Mouse (Mus musculus) cerebellum, adult (tissue): ENCODE measurements around the gene Smco3.
"Not testable (repeated sequence)": the region's sequence is repeated elsewhere in the genome, so short reads cannot be mapped to it uniquely, and the experiment has no call there.

Source experiments
- ATAC-seq: cut with Nextera tagmentation; 2 replicates; pipeline ENCODE4 v1.9.2; 2017; ENCODE audit warnings: mild to moderate bottlenecking, moderate library complexity, mixed read lengths; ENCODE audit not compliant: insufficient number of reproducible peaks, low FRiP score, low TSS enrichment

Smco3 gene

DNA sequence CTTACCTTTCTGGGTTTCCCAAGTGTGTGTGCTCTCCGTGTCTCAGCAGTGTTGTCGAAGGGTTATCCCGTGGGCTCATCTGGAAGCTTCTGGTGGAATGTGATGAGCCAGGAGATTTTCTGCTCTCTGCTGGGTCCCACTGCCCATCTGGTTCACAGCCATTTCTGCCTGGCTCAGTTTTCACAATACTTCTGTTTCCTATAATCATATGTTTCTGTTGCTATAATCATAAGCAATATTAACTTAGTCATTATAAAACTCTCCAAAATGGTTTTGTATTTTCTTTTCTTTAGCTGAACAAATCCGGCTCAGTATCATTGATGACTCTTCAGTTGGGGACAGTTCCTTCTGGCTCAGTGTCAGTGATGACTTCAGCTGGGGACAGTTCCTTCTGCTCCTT is at the start of gene Smco3:
TSS of gene Smco3 (minus strand) at position 101 of the 400 bp plus-strand sequence.
- no peak for ATAC-seq

DNA sequence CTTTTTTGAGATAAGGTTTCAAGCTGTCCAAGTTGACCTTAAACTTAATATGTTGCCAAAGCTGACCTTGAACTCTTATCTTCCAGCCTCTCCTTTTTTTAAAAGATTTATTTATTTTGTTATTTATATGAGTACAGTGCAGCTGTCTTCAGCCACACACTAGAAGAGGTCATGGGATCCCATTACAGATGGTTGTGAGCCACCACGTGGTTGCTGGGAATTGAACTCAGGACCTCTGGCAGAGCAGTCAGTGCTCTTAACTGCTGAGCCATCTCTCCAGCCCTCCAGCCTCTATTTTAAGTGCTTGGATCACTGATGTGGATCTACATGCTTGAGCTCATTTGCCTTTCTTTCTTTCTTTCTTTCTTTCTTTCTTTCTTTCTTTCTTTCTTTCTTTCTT is 49.5 kb upstream of the Smco3 start:
- ATAC-seq: not testable (repeated sequence)

DNA sequence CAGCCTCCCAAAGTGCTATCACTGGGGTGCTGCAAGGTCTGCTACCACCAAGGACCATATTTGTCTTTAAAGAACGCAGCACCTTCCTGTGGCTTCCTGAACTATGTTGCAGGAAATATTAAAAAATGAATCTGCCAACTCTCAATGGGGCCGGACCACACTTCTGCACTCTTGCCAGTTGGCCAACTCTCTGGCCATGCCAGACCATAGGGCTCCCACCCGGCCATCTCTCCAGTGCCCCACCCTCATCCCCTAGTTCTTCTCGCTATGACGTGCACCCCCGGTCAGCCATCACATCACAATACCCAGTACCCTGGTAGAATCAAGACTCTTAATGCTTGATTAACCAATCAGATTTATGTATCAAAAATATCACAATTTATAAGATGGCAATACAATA is 48.7 kb upstream of the Smco3 start:
- ATAC-seq: no peak

DNA sequence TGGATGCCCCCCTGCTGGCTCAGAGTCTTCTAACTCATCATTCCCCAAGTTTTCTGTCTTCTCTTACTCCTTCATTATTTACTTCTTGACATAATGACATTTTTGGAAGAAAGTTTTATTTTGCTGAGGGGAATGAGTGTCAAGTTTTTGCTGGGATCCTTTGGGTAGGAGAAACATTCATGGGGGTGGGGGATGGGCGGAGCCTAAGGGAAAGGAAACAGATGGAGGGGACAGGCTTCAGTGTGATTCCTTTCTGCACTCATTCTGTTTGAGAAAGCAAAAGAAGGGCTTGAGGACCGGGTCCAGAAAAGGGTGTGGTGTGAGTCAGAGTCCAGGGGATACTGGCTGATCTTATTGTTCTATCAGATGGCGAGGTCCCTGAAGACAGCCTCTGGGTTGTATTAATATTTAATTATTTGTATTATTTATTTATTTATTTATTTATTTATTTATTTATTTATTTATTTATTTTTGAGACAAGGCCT is 48.2 kb upstream of the Smco3 start:
- no peak for ATAC-seq

DNA sequence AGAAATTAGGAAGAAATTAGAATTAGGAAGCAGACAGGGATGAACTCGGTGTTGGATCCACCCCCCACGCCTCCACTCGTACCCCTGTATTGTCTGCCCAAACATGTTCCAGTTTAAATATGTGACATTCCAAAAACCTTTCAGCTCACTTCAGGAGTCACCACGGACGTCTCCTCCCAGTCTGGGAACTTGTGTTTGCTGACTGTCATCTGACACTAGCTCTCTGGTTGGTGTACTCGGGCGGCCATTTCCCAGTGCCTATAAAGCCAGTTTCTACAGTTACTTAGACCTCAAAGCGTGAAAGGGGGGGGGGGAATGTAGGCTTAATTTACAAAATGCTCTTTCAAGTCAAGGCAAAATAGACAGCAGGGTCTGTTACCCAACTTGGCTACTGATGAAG is 46.4 kb upstream of the Smco3 start:
- ATAC-seq: no peak

DNA sequence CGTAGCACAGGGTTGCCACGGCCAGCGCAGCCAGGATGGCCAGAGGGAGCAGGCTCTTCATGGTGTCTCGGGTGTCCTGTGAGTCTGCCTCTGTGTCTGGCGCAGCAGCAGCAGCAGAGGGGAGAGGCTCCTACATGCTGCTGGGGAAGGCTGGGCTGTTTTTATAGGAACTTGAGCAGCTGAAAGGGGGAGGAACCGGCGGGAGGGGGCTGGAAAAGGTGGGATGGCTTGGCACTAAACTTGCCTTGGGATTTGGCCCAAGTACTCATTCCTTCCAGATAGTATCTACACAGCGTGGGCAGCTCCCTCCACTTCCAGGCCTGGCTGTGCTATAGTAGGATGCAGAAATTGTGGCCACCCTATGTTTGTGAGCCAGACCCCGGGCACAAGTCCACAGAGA is 40.4 kb upstream of the Smco3 start, which contains the start of gene Mgp:
TSS of gene Mgp (minus strand) at position 154 of the 400 bp plus-strand sequence.
- no peak for ATAC-seq

DNA sequence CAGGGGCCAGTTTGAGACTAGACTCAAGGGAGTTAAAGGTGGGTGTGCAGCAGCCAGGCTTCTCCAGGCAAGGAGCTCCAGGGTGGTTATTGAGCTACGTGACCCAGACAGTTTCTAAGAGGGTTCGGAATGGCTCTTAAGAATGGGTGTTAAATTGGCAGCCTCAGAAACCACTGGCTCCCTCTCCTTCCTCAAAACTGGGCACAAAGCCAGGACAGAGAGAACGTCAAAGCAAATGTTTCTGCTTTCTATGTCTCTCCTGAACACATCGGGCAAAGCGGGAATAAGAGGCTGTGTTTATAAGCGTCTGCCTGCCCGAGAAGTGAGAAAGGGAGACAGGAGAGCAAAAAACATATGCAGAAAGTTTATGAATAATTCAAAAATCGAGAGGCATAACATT is 39.3 kb upstream of the Smco3 start:
- ATAC-seq: no peak

DNA sequence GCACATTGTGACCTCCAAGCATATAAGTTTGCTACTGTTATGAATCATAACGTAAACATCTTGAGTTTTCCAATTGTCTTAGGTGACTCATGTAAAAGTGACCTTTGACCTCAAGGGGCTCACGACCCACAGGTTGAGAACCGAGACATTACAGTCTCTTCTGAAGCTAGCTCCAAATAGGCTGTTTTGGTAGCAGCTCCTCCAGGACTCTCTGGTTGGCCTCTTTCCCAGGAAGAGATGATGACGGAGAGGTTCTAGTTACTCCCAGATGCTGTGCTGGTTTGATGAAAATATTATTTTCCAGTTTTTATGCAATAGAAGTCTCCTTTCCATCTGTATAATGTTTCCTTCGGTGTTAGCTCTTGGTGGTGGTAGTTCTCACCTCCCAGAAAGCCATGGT is 33.7 kb upstream of the Smco3 start:
- no peak for ATAC-seq

DNA sequence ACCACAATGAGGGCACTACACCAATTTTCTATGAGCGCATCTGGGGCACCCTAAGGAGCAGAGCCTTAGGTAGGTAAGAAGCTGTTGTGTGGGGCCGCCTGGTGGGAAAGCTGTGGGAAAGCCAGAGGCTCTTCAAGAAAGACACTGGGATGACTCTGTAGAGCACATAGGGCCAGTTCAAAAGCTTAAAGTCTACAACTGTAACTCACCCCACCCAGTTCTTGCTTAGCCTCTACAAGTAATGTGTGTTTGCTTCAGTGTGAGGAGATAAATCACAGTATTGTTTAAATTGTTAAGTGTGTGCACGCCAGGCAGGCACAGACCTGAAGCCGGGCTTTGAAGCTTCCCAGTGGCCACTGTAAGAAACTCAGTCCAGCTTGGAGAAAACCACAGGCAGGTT is 30.9 kb upstream of the Smco3 start:
- ATAC-seq: no peak

DNA sequence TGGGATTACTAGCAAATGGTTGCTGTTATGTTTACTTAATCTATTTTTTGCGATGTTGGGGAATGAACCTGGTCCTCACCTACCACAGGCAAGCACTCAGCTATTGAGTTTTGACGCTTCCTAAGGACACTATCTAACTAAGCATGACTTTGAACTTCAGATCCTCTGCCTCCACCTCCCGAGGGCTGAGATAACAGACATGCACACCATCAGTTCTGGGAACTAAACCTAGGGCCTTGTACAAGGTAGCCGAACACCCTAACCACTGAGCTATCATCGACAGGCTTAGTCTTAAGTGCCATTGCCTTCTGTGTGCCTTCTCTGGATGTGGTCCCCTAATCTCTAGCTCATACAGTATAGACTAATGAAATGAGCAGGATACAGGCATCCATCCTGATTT is 30.1 kb upstream of the Smco3 start:
- ATAC-seq: no peak

DNA sequence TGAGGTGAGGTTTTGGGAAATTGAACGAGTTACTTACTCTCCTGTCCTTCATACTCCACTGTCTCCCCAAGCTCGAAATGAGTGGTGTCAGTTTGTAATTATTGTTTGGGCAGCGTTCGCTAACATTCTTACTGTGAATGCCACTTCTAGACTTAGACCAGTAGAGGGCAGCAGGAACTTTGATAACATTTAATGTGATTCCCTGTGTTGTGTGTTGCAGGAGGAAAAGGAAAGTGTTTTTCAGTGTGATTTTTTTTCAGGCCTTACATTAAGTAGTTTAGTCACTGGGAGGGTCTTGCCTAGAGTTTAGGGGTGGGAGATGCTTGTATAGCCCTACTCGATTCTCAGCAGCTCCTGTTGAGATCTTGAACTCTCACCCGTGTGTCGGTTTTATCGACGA is 25.8 kb upstream of the Smco3 start:
- peak; percentile 29; the same call in 1 of the 2 replicates for ATAC-seq

DNA sequence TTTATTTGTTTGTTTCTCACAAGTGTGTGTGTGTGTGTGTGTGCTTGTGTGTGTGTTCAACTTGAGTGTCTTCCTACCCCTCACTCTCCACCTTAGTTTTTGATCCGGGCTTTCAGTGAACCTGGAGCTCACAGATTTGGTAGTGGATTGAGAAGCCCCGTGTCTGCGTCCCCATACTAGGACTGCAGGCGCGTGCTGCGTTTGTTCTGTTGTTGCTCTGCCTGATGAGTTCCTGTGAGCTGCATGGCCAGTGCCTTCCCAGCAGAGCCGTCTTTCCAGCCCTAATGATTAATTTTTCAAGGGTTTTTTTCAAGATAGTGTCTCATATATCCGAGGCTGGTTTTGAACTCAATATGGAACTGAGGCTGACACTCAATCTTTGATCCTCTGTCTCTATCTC is 23.2 kb upstream of the Smco3 start:
- no peak for ATAC-seq

DNA sequence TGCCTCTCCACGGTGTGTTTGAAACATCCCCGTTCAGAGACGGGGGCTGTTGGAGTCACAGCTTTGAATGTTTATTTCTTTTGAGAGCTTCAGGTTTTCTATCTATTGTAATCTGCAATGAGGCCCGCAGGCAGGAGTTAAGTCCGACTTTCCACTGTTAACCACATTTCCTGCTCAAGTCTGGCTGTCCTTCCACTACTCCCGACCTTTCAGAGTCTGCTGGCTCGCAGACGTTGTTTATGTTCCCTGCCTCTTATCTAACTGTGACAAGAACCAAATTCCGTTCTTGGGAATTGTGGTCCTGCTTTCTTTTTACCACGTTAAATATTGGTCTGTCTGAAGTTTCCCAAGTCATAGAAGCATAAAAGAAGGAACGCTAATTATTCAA is 22.6 kb upstream of the Smco3 start:
- ATAC-seq: no peak

DNA sequence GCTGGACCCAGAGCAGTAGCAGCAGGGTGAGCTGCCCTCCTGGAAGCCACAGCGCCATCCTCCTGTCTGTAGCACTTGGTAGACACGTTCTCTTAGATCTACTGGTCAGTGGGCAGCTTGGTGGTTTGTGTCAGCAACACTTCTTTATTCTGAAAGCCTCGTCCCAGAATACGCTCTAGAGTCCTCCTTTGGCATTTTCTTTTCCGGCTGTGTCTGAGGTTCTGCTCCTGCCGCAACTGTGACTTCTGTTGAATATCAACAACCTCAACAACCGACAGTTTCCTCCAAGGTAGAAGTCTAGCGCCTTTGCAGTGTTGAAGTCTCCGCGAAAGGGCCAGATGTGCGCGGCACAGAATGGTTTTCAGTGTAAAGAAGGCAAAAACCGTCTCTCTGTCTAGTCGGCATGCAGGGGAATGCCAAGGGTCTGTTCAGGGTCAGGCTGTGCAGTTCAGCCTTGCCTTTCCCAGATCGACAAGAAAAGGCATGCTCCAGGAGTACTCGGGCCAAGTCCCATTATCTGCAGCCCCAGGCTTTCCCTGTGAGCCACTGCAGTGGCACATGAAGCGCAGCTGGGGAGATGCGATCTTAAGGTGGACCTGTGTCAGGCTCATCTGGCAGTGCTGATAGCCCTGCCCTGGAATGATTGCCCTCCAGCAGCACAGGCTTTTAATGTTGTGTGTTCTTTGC is 22.1 kb upstream of the Smco3 start, which contains the start of gene Art4:
TSS of gene Art4 (minus strand) at position 548 of the 687 bp plus-strand sequence.
- no peak for ATAC-seq

DNA sequence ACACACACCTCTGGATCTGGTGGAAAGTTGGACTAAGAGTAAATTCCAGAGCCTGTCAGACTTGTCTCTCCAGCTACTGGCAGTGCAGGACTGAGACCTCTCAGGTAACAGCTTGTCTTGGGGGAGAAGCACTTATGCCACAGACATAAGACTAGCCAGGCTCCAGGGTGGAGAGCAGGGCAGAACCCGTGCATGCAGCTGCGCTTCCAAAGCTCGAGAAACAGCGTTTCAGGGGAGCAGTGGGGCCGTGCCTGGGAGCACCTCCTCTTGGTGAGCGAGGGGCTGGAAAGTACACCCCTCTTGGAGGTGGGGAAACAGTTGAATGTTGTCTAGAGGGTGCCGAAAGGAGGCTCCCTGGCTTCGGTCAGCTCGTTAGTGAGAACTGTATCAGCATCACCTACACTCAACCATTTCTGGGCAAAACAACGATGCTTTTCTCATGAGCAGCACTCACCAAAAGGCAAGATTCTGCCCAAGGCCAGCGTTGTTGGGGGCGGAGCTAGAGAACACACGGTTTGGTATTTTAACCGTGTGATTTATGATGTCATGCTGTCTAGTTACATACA is 20.9 kb upstream of the Smco3 start:
- ATAC-seq: no peak

DNA sequence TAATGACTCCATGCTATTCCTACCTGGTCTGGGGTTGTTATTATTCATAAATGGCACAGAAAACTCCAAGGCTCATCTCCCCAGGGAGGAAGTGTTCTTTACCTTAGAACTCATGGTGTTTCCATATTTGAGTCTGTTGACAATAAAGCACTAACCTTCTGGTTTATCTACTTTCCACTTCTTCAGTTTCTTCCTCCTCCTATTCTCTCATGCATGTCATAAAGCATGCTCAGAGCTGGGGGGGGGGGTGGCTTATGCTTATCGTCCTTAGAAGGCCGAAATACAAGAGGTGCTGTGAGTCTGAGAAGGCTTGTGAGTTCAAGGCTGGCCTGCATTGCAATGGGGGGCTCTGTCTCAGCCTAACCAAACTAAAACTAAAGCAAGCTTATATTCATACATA is 19.9 kb upstream of the Smco3 start:
- ATAC-seq: no peak

DNA sequence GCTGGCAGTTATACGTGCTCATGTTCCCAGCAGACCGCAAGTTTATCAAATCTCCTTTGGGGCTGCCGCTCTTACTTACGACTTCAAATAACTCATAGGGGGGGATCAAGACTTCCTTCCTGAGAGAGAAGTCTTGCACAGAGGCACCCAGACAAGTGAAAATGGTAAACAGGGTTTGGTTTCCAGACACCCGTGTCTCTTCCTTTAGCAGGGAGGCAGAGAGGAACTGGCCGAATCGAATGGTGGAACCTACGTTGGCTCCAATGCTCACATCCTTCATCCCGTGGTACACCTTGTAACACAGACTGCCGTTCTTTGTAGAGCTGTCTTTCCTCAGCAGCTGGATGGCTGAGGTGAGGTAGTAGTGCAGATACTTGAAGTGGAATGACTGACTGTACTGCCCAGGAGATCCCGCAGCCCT is 19.1 kb upstream of the Smco3 start:
- no peak for ATAC-seq

DNA sequence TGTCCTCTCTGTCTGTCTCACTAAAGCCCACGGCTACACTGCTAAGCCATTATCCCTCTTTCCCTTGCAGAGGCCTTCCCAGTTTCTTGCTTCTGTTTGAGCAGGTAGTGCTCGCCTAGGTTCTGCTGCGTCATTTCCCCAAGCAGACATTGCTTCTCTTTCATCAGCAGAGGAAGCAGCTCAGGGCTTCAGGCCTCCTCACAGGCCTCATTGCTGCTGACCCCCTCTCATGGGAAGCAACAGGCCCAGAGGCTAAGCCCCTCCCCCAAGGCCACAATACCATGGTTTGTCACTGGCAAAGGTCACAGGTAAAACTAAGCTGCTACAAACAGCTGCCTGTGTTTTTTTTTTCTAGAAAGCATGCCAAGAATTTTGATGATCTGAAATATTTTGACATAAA is 17.5 kb upstream of the Smco3 start:
- ATAC-seq: no peak

DNA sequence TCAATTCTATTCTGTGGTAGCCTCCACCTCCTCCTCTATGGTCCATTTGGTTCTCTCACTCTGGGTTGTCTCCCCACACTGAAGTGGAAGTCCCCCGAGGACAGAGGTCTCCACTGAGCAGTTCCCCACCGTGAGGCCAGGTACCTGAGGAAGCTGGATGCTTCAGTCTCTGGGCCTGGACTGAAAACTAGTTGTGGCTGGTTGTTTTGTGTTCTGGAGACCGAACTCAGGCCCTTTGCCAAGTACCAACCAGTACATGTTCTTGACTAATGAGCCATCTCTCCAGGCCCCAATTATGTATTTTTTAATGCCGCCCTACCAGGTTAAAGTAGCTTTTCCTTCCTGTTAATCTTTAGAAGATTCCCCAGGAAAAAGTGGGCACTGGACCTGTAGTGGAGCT is 17.1 kb upstream of the Smco3 start:
- no peak for ATAC-seq

DNA sequence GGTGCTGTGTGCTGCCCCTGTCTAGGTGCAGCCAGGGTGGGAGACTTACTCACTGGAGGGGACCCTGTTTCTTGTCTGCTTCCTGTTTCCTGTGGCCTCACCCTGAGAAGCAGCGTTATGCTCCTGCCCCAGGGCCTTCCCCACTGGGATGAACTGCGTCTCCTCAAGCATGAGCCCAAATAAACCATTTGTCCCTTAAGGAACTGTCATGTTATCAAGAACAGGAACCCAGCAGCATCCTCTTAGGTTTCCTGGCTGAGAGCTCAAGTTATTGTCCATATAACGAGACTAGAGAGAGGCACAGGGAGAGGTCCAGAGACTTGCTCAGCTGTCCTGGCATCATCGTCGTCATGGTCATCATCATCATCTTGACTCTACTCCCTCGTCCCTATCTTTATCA is 15.0 kb upstream of the Smco3 start:
- ATAC-seq: no peak

DNA sequence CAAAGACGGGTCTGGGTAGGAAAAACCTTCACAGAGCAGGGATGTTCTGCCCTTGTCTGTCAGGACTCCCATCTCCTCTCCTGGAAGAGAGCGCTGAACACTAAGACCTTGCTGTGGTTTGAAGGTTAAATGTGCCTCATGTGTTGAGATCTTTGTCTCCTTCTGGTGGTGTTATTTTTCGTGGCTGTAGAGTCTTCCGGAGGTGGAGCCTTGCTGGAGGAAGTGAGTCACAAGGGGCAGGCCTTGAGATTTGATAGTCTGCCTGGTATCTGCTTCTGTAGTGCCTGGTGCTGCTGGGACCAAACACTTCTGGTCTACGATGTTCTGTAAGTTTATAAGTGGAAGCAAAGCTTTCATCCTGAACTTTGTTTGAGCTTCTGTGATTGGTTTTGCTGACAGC is 13.7 kb upstream of the Smco3 start:
- ATAC-seq: no peak

DNA sequence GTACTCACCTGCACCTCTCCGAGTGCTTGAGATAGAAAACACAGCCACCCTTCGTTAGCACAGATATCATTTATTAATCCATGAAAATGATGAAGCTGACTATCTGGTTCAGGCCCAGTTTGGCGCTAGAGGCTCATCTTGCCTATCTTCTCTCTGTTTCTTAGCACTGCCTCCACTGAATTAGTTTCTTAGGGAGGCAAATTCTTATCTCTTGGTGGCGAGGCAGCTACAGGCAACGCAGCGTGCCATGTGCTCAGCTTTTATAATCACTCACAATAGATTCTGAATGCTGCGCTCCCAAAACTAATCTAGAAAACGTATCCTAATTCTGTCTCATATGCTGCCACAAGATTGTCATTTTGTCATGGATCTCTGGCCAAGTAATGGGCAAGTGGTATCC is 13.1 kb upstream of the Smco3 start:
- no peak for ATAC-seq
